Mouse (Mus musculus): ENCODE results near the gene Inka1. TPM values are rescaled to one million over a fixed set of nuclear protein-coding genes. Genes with fewer than 3 reads are reported as not detected.

The Inka1 gene
- total RNA-seq, 4 experiments from 2014 or later, result 1.3 to 2.5 (median 2.0) TPM

- DNase-seq (ENCODE audit: low spot score in 2 of 2), result no peak
Measured at GRCm38 (mm10) chr9:107984052-107984753, 1.5 kb downstream of the Inka1 start.

GRCm38 (mm10) chr9:107983421-107983890 lies 2.2 kb downstream of the Inka1 start:
- peak; percentile 68 to 78 for DNase-seq (ENCODE audit: low spot score in 2 of 2)

- peak in 1 of 2 experiments; percentile 50 for DNase-seq (ENCODE audit: low spot score in 2 of 2)
Measured at GRCm38 (mm10) chr9:107982681-107983346, 2.9 kb downstream of the Inka1 start, which contains the start of gene Gm20661. Gene Gm20661 (plus strand): TSS chr9:107983058.

- DNase-seq (ENCODE audit: low spot score in 2 of 2), result no peak
Measured at GRCm38 (mm10) chr9:107981684-107982605, 3.7 kb downstream of the Inka1 start.

- no peak for DNase-seq (ENCODE audit: low spot score in 2 of 2)
Measured at GRCm38 (mm10) chr9:107978815-107979214, 6.9 kb downstream of the Inka1 start.

GRCm38 (mm10) chr9:107975399-107976386 lies 10.0 kb downstream of the Inka1 start, which contains the start of gene Uba7:
Gene Uba7 (plus strand): TSS chr9:107975505.
- DNase-seq (ENCODE audit: low spot score in 2 of 2), result no peak

- DNase-seq (ENCODE audit: low spot score in 2 of 2), result no peak
Measured at GRCm38 (mm10) chr9:107974491-107975171, 11.0 kb downstream of the Inka1 start.

- DNase-seq (ENCODE audit: low spot score in 2 of 2), result no peak
Measured at GRCm38 (mm10) chr9:107971690-107972541, 13.8 kb downstream of the Inka1 start.

- DNase-seq (ENCODE audit: low spot score in 2 of 2), result no peak
Measured at GRCm38 (mm10) chr9:107970311-107970710, 15.4 kb downstream of the Inka1 start.

- no peak for DNase-seq (ENCODE audit: low spot score in 2 of 2)
Measured at GRCm38 (mm10) chr9:107968531-107968930, 17.1 kb downstream of the Inka1 start.

GRCm38 (mm10) chr9:107967437-107967836 lies 18.2 kb downstream of the Inka1 start:
- DNase-seq (ENCODE audit: low spot score in 2 of 2), result no peak

- DNase-seq (ENCODE audit: low spot score in 2 of 2), result no peak
Measured at GRCm38 (mm10) chr9:107966676-107967075, 19.0 kb downstream of the Inka1 start.

- DNase-seq (ENCODE audit: low spot score in 2 of 2), result no peak
Measured at GRCm38 (mm10) chr9:107964681-107965080, 21.0 kb downstream of the Inka1 start.

GRCm38 (mm10) chr9:107963700-107964099 lies 22.0 kb downstream of the Inka1 start:
- peak in 1 of 2 experiments; percentile 35 for DNase-seq (ENCODE audit: low spot score in 2 of 2)

- no peak for DNase-seq (ENCODE audit: low spot score in 2 of 2)
Measured at GRCm38 (mm10) chr9:107962916-107963315, 22.8 kb downstream of the Inka1 start.

- no peak for DNase-seq (ENCODE audit: low spot score in 2 of 2)
Measured at GRCm38 (mm10) chr9:107961881-107962280, 23.8 kb downstream of the Inka1 start.

GRCm38 (mm10) chr9:107961351-107961762 lies 24.3 kb downstream of the Inka1 start:
- no peak for DNase-seq (ENCODE audit: low spot score in 2 of 2)

GRCm38 (mm10) chr9:107960928-107961327 lies 24.8 kb downstream of the Inka1 start:
- no peak for DNase-seq (ENCODE audit: low spot score in 2 of 2)

- DNase-seq (ENCODE audit: low spot score in 2 of 2), result no peak
Measured at GRCm38 (mm10) chr9:107959896-107960295, 25.8 kb downstream of the Inka1 start.

Data from gastrocnemius, adult 8-10 months (tissue).